Mouse (Mus musculus): ENCODE data around the gene Arhgef12. TPM values are rescaled to one million over a fixed set of nuclear protein-coding genes. Genes with fewer than 3 reads are reported as not detected.
A peak's percentile ranks its signal among the peaks of the same experiment; 100 is the strongest.
"Not testable (repeated sequence)": the region's sequence is repeated elsewhere in the genome, so short reads cannot be mapped to it uniquely, and the experiment has no call there.

Arhgef12 gene
- polyA plus RNA-seq, 1 experiment from 2014 or later = 7.8 TPM

DNA sequence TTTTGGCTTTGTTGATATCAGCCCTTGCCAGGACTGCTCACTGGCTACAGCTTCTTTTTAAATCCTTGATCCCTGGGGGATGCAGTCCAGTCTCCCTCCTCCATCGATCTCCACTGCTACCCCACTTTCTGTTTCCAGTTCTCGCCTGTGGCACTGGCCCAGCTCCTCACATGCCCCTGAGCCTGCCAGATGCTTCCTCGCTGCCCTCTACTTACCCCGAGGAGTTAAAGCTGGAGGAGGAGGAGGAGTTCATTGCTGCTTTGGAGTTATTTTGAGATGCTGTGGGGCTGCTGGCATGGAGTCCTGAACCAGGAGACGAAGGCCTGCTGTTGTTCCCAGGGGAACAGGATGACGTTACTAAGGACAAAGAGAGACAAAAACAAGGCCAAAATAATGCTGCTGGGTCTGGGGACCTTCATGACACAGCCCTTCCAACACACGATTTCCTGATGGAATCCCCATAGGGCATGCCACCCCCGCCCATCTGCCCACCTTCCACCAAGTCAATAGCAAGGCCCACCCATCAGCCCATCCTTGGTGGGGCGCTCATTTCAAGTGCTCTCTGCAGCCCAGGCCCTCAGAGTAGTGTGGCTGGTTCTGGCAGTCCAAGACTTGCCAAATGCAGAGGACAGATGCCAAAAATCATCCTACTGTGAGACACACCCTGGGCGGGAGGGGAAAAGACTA lies 20.2 kb upstream of the Arhgef12 start:
- DNase-seq (ENCODE audit: low spot score) = no peak
- Histone ChIP-seq H3K4me3 (no peak overlapping the region), H3K9me3 (replicated peaks) (no peaks in the 10 kb centered on the region), H3K27me3 (ENCODE audit: low read depth, poor library complexity, severe bottlenecking) (no peaks in the 10 kb centered on the region), H3K36me3 (no peaks in the 10 kb centered on the region), H3K27ac (replicated peaks) (no peak overlapping the region), H3K4me1 (peaks cover 6% of the 10 kb centered on the region)
- 79% methylated on average over 10 of the region's 10 CpGs for WGBS

DNA sequence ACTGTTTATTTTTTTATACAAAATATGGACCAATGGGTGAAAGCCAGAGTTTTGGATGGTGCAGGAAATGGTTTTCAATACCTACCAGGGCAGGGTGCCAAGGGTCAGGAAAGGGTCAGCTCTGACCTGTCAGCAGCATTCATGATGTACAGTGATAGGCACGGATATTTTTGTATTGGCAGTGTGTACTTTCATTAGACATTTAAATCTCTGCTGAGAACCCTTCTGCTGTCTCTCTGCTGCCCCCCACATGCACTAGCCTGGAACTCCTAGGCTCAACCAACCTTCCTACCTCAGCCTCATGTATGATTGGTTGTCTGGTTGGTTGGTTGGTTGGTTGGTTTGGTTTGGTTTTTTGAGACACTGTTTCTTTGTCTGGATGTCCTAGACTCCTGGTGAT lies 15.3 kb upstream of the Arhgef12 start:
- no peaks in the 10 kb centered on the region for H3K9me3 ChIP-seq (replicated peaks)
- 56% methylated on average over 1 of the region's 1 CpGs for WGBS
- 0 out of 2 replicates have a peak, but pooled peaks cover 3% of the 10 kb centered on the region for H3K27me3 ChIP-seq (ENCODE audit: low read depth, poor library complexity, severe bottlenecking)
- no peak for DNase-seq (ENCODE audit: low spot score)
- H3K36me3 ChIP-seq = no peaks in the 10 kb centered on the region
- no peaks in the 10 kb centered on the region for H3K4me1 ChIP-seq
- no peak overlapping the region for H3K4me3 ChIP-seq
- H3K27ac ChIP-seq (replicated peaks) = no peak overlapping the region

DNA sequence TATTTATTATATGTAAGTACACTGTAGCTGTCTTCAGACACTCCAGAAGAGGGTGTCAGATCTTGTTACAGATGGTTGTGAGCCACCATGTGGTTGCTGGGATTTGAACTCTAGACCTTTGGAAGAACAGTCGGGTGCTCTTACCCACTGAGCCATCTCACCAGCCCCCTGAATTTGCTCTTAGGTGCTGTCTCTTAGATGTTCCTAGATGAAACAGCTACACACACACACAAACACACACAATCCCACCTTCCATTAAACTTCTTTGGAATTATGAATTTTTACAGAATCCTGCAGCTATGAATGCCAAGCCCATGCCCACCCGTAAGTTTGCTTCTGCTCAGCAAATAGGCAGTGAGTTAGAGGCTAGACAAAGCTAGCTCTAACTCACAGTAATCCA lies 14.9 kb upstream of the Arhgef12 start:
- not testable (repeated sequence) for H3K27ac ChIP-seq (replicated peaks); H3K4me1 ChIP-seq; H3K4me3 ChIP-seq; H3K27me3 ChIP-seq (ENCODE audit: low read depth, poor library complexity, severe bottlenecking); H3K36me3 ChIP-seq; H3K9me3 ChIP-seq (replicated peaks); DNase-seq (ENCODE audit: low spot score)
- 83% methylated on average over 2 of the region's 2 CpGs for WGBS

DNA sequence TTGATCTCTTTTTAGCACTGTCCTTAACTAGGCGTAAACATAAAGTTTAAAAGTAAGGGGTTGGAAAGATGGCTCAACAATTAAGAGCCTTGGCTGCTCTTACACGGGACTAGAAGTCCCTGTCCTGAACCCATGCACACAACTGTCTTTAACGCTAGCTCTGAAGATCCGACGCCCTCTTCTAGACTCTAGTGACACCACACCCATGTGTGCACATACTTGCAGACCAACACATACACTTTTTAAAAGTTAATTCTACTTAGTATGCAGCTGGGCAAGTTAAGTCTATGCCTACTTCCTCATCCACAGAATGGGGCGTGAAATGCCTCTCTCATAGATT lies 9.9 kb upstream of the Arhgef12 start:
- no peaks in the 10 kb centered on the region for H3K9me3 ChIP-seq (replicated peaks)
- peak overlapping the region; percentile 94; the same call in 1 of the 2 replicates for H3K4me3 ChIP-seq
- 84% methylated on average over 6 of the region's 6 CpGs for WGBS
- 0 out of 2 replicates have a peak, but pooled peaks cover 5% of the 10 kb centered on the region for H3K27me3 ChIP-seq (ENCODE audit: low read depth, poor library complexity, severe bottlenecking)
- H3K27ac ChIP-seq (replicated peaks) = no peak overlapping the region
- H3K36me3 ChIP-seq = peaks cover 5% of the 10 kb centered on the region
- DNase-seq (ENCODE audit: low spot score) = no peak
- H3K4me1 ChIP-seq = peaks cover 20% of the 10 kb centered on the region

DNA sequence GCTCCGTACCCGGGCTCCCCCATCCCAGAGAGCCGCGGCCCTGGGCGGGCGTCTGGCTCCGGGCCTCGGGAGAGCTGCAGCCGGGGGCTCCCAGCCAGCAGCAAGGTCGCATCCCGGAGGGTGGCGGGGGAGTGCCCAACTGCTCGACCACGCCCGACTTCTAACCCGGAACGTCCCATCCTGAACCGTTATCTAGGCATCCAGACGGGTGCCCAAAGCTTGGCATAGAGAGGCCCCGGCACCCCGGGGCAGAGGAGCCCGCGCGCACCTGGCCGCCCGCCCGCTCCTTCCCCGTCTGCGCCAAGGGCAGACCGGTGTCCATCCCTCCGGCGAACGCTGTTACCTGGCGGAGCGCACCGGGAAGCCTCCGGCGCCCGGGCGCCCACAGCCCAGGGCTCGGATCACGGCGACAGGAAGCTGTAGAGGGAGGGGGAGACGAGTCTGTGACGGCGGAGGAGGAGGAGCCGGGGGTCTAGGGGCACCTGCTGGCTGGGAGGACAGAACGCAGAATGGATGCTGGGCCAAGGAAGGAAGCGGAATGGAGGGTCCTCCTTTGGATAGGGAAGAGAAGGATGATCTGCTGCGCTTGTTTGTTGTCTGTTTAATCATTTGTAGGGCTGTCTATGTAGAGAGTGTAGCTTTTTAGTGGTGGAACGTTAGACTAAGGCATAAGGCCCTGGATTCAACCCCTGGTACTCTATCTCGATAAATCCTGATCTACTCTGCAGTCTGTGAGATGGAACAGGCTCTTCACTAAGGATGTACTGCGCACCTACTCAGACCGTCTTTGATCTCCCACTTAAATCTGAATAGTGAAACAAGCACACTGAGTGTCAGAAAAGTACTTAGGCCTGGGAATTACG lies 9.3 kb upstream of the Arhgef12 start, which contains the start of gene Tmem136:
Gene Tmem136, minus strand, starts transcription at position 437 of the 863 bp plus-strand sequence.
- Histone ChIP-seq H3K27ac (replicated peaks) (peak within 1 kb of the TSS; percentile 87), H3K27me3 (ENCODE audit: low read depth, poor library complexity, severe bottlenecking) (0 out of 2 replicates have a peak, but pooled peaks cover 5% of the 10 kb centered on the region), H3K4me3 (peak within 1 kb of the TSS; percentile 94), H3K9me3 (replicated peaks) (no peaks in the 10 kb centered on the region), H3K36me3 (peaks cover 11% of the 10 kb centered on the region), H3K4me1 (peaks cover 20% of the 10 kb centered on the region)
- peak; percentile 79 for DNase-seq (ENCODE audit: low spot score)
- 4% methylated on average over 55 of the region's 55 CpGs for WGBS

DNA sequence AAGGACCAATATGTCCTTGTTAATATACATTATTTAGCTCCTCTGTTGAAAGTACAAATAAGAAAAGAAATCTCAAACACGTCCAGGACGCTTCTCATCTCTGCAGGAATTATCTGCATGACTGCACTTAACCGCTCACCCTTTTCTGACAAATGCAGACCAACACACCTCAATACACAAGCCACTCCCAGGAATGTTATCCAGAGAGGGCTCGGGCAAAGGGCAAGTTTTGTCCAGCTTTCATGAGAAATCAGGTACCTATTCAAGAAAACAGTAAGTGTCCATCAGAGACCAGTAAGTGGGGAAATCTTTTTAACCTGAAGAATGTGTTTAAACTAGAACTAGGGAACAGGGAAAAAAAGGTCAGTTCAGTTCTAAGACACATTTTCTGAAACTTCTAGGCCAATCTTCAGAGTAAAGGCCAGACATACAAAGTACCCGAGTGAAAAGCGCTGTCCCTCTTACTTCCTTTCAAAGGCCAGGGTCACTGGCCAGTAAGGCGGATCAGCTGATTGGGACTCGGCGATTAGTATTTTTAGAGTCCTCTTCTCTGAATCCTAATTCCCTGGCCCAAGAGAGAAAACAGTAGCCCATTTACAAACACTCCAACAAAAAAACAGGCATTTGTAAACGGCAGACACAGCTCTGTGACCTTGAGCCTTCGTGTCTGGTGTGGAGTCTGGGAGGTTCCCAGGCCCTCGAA lies 8.5 kb upstream of the Arhgef12 start:
- Histone ChIP-seq H3K27me3 (ENCODE audit: low read depth, poor library complexity, severe bottlenecking) (0 out of 2 replicates have a peak, but pooled peaks cover 5% of the 10 kb centered on the region), H3K9me3 (replicated peaks) (no peaks in the 10 kb centered on the region), H3K36me3 (peaks cover 19% of the 10 kb centered on the region), H3K4me1 (peaks cover 20% of the 10 kb centered on the region), H3K27ac (replicated peaks) (peak overlapping the region; percentile 87), H3K4me3 (peak overlapping the region; percentile 94)
- 21% methylated on average over 12 of the region's 12 CpGs for WGBS
- DNase-seq (ENCODE audit: low spot score) = no peak

DNA sequence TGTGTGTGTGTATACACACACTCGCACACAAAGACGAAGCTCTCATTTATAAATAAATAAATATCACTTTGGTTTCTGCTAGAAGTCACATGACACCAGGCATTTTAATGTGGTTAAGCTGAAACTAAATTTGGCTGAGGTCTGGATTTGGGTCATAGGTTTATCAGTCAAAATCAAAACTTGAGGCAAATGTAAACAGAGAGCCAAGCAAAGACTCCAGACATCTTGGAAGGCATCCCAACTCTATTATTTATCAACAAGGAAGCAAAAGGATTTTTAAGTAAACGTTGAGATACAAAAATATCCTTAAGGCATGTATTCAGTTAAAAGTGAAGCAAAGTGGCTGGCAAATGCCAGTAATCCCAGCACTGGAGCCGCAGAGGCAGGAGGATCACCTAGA lies 7.8 kb upstream of the Arhgef12 start:
- Histone ChIP-seq H3K4me3 (no peak overlapping the region), H3K27me3 (ENCODE audit: low read depth, poor library complexity, severe bottlenecking) (0 out of 2 replicates have a peak, but pooled peaks cover 5% of the 10 kb centered on the region), H3K27ac (replicated peaks) (no peak overlapping the region), H3K4me1 (peaks cover 20% of the 10 kb centered on the region), H3K9me3 (replicated peaks) (no peaks in the 10 kb centered on the region), H3K36me3 (peaks cover 24% of the 10 kb centered on the region)
- 90% methylated on average over 4 of the region's 4 CpGs for WGBS
- DNase-seq (ENCODE audit: low spot score) = no peak

DNA sequence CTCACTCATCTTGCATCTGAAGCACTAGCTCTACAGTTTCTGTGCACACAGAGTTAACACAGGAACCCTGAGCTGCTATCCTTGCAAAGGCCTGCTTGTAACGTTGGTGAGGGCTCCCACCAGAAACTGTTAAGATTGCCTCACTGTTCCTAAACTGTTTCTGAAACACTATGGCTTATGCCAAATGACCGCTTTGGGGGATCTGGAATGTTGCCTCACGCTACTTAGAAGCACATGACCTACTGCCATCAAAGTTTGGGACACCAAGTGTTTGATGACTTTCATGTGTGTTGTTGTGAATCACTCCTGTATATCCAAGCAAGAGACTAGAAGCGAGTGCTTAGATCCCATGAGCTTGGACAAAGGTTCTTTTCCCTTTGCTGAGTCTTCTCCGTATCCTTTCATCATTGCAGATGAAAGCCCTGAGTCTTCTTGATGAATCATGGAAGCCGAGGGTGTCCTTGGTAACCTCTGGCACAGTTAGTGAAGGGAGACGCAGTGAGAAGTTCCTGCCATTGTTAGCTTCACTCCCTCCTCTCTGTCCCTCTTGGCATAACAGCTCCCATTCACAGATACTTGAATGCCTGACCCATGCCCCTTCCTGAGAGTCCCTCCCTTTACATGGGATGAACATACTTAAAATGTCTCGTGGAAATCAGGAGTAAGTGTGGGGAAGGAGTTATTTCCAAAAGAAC lies 3.4 kb upstream of the Arhgef12 start:
- DNase-seq (ENCODE audit: low spot score) = no peak
- Histone ChIP-seq H3K36me3 (peaks cover 24% of the 10 kb centered on the region), H3K9me3 (replicated peaks) (no peaks in the 10 kb centered on the region), H3K4me3 (no peak overlapping the region), H3K27ac (replicated peaks) (no peak overlapping the region), H3K27me3 (ENCODE audit: low read depth, poor library complexity, severe bottlenecking) (no peaks in the 10 kb centered on the region), H3K4me1 (peaks cover 17% of the 10 kb centered on the region)
- 87% methylated on average over 8 of the region's 8 CpGs for WGBS

DNA sequence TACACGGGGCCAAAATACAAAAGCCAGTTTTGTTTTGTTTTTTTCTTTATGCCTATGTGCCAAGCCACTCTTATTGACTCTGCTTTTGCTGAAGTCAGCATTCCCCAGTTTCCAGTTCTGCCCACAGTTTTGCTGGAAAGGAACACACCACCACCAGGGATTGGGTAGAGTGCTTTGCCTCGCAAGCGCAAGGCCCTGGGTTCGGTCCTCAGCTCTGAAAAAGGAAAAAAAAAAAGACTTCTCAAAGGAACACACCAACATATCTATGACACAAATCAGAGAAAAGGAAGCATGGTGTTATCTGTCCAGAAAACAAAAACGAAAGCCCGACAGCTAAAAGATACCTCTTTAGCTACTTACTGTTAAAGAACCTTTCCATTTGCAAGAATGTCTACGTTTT lies 2.1 kb upstream of the Arhgef12 start:
- H3K36me3 ChIP-seq = peaks cover 24% of the 10 kb centered on the region
- whole genome bisulfite sequencing = 89% methylated on average over 7 of the region's 7 CpGs
- no peaks in the 10 kb centered on the region for H3K27me3 ChIP-seq (ENCODE audit: low read depth, poor library complexity, severe bottlenecking)
- DNase-seq (ENCODE audit: low spot score) = no peak
- H3K9me3 ChIP-seq (replicated peaks) = no peaks in the 10 kb centered on the region
- no peak overlapping the region for H3K27ac ChIP-seq (replicated peaks)
- peaks cover 20% of the 10 kb centered on the region for H3K4me1 ChIP-seq
- H3K4me3 ChIP-seq = no peak overlapping the region

DNA sequence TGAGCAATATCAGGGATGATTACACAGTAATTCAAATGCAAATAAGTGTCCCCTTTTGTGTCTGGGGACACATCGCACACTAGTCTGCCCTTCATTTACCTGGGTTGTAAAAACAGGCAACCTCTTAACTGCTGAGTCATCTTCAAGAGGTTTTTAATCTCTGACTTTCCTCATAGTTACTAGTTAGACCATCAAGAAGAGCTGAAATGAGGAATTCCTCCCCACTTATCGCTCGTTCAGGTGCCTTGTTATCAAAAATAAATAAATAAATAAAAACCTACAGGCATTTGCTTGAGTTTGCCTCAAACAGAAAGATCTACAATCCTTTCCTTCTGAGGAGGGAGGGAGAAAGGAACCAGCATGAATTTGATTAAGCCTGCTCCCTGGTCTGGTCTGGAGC lies 1.7 kb upstream of the Arhgef12 start:
- WGBS = 94% methylated on average over 3 of the region's 3 CpGs
- no peak overlapping the region for H3K27ac ChIP-seq (replicated peaks)
- no peak overlapping the region for H3K4me3 ChIP-seq
- no peaks in the 10 kb centered on the region for H3K27me3 ChIP-seq (ENCODE audit: low read depth, poor library complexity, severe bottlenecking)
- peaks cover 24% of the 10 kb centered on the region for H3K36me3 ChIP-seq
- no peak for DNase-seq (ENCODE audit: low spot score)
- peaks cover 24% of the 10 kb centered on the region for H3K4me1 ChIP-seq
- no peaks in the 10 kb centered on the region for H3K9me3 ChIP-seq (replicated peaks)

DNA sequence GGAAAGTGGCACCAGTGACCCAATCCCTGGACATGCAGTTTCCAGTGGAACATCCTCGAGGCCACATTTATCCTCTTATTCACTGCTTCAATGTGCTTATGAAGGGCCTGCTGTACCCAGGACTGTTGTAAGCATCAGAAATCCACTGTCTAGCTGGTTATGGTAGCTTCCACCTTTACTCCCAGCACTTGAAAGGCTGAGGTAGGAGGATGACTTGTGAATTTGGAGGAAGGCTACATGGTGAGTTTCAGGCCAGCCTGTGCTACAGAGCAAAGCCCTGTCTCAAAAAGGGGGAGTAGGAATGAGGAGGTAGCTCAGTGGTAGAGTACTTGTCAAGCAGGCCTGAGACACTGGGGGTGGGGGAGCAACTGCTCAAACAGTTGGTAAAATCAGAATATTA lies 1.0 kb upstream of the Arhgef12 start:
- no peaks in the 10 kb centered on the region for H3K27me3 ChIP-seq (ENCODE audit: low read depth, poor library complexity, severe bottlenecking)
- DNase-seq (ENCODE audit: low spot score) = no peak
- peaks cover 24% of the 10 kb centered on the region for H3K36me3 ChIP-seq
- WGBS = 86% methylated on average over 1 of the region's 1 CpGs
- H3K9me3 ChIP-seq (replicated peaks) = no peaks in the 10 kb centered on the region
- H3K4me3 ChIP-seq = no peak overlapping the region
- H3K27ac ChIP-seq (replicated peaks) = no peak overlapping the region
- H3K4me1 ChIP-seq = peaks cover 30% of the 10 kb centered on the region

DNA sequence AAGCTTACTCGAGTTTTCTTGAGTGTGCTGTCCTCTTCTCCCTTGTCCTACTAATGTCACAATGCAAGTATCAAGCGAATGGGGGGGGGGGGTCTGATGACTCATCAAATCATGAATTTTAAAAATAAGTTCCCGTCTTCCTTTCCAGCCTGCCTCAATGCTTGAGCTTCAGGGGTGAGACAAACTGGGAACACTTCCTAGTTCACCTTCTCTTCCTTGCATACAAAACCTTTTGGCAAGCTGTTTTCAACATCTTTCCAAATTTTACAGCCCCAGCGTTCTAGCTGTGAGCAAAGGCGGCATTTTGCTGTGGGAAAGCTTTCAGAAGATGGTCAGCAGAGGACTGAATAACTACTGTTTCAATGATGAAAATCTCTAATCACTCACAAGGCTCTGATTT lies 516 bp upstream of the Arhgef12 start:
- no peak overlapping the region for H3K4me3 ChIP-seq
- H3K9me3 ChIP-seq (replicated peaks) = no peaks in the 10 kb centered on the region
- no peak overlapping the region for H3K27ac ChIP-seq (replicated peaks)
- WGBS = 57% methylated on average over 5 of the region's 5 CpGs
- peaks cover 35% of the 10 kb centered on the region for H3K4me1 ChIP-seq
- DNase-seq (ENCODE audit: low spot score) = no peak
- H3K36me3 ChIP-seq = peaks cover 24% of the 10 kb centered on the region
- H3K27me3 ChIP-seq (ENCODE audit: low read depth, poor library complexity, severe bottlenecking) = no peaks in the 10 kb centered on the region

Data from midbrain, embryonic 10.5 days (tissue).